In genomic region chr9:67766948-67767347, GRCm38 (mm10) we compare ENCODE assay signal across 24 mouse cellular contexts. TPM values are rescaled to one million over a fixed set of nuclear protein-coding genes. Genes with fewer than 3 reads are reported as not detected.
DNase-seq lines count a peak whose midpoint lies in the region; ATAC-seq lines count a peak whose summit lies in the region.
"Had no signal": no experiment of that assay in that cellular context is flagged by ENCODE, and none has a peak within 500 bp of the region (broad histone marks: within the 10 kb centered on the region; RNA-seq: fewer than 3 reads in every experiment).

No protein-coding gene starts in this region.

- no peak for ATAC-seq in hindbrain, embryonic 11.5 days (ENCODE audit: low FRiP score)
- no peak for ATAC-seq in hindbrain, embryonic 16.5 days
- no peak for ATAC-seq in heart, embryonic 11.5 days (replicated peaks; ENCODE audit: insufficient number of reproducible peaks, low FRiP score, low TSS enrichment)
- no peak for ATAC-seq in erythroid progenitor cell, adult 5-6 weeks (replicated peaks; ENCODE audit: low FRiP score, poor library complexity, severe bottlenecking)

- 31% methylated on average over 3 of the region's 3 CpGs for WGBS in hindbrain, embryonic 11.5 days
- 40% methylated on average over 3 of the region's 3 CpGs for WGBS in hindbrain, embryonic 16.5 days
- 36% methylated on average over 3 of the region's 3 CpGs for WGBS in heart, embryonic 11.5 days (ENCODE audit: insufficient replicate concordance)

- no peak overlapping the region for H3K27ac ChIP-seq in hindbrain, embryonic 11.5 days (ENCODE audit: low read depth, low read length)
- no peak overlapping the region for H3K27ac ChIP-seq in hindbrain, embryonic 16.5 days (ENCODE audit: low read depth, low read length)
- H3K27ac ChIP-seq in heart, embryonic 11.5 days (ENCODE audit: low read depth, low read length) = peak overlapping the region; percentile 62
- H3K27ac ChIP-seq: embryonic facial prominence, embryonic 15.5 days; hindbrain, embryonic 10.5 days; kidney, postnatal 0 days; left cerebral cortex, adult 2 months; limb, embryonic 12.5 days; liver, embryonic 14.5 days had no signal

- no peak overlapping the region for H3K4me3 ChIP-seq in hindbrain, embryonic 11.5 days (ENCODE audit: low read depth, low read length)
- no peak overlapping the region for H3K4me3 ChIP-seq in hindbrain, embryonic 16.5 days (ENCODE audit: low read length)
- no peak overlapping the region for H3K4me3 ChIP-seq in heart, embryonic 11.5 days (ENCODE audit: low read depth, low read length)
- H3K4me3 ChIP-seq: embryonic facial prominence, embryonic 15.5 days; hindbrain, embryonic 10.5 days; left cerebral cortex, adult 2 months; limb, embryonic 12.5 days had no signal

- peak; percentile 11 for DNase-seq in hindbrain, embryonic 11.5 days (ENCODE audit: low spot score)
- DNase-seq in WW6 (ENCODE audit: low read depth, low spot score) = peak; percentile 52
- DNase-seq in heart, postnatal 14 days = peak; percentile 10 to 37
- no peak for DNase-seq in kidney, adult 8-10 months
- DNase-seq: adrenal gland, adult 8-10 months; cerebellum, adult 18-20 months; cerebellum, postnatal 36 days; gastrocnemius, postnatal 14 days; lung, postnatal 14 days; right cerebral cortex, adult 18-20 months; spleen, adult 18-20 months; thymus, adult 18-20 months had no signal

- H3K27me3 ChIP-seq in hindbrain, embryonic 11.5 days (ENCODE audit: control insufficient read depth, insufficient read depth, low read length) = no peaks in the 10 kb centered on the region
- H3K27me3 ChIP-seq in hindbrain, embryonic 16.5 days (replicated peaks; ENCODE audit: control insufficient read depth, insufficient read depth, low read length) = no peaks in the 10 kb centered on the region
- H3K27me3 ChIP-seq in heart, embryonic 11.5 days (ENCODE audit: control insufficient read depth, insufficient read depth, low read length) = peaks cover 3% of the 10 kb centered on the region; the same call in 1 of the 2 replicates
- H3K27me3 ChIP-seq: embryonic facial prominence, embryonic 15.5 days had no signal

- H3K36me3 ChIP-seq in hindbrain, embryonic 11.5 days (ENCODE audit: control insufficient read depth, insufficient read depth, low read length) = no peaks in the 10 kb centered on the region
- H3K36me3 ChIP-seq in hindbrain, embryonic 16.5 days (ENCODE audit: control insufficient read depth, insufficient read depth, low read length) = no peaks in the 10 kb centered on the region
- H3K36me3 ChIP-seq in heart, embryonic 11.5 days (ENCODE audit: control insufficient read depth, insufficient read depth, low read length) = no peaks in the 10 kb centered on the region
- H3K36me3 ChIP-seq: embryonic facial prominence, embryonic 15.5 days; hindbrain, embryonic 10.5 days; limb, embryonic 12.5 days had no signal

- no peak overlapping the region for H3K4me2 ChIP-seq in hindbrain, embryonic 11.5 days (replicated peaks; ENCODE audit: low read depth, low read length)
- no peak overlapping the region for H3K4me2 ChIP-seq in hindbrain, embryonic 16.5 days (ENCODE audit: low read length)
- no peak overlapping the region for H3K4me2 ChIP-seq in heart, embryonic 11.5 days
- H3K4me2 ChIP-seq: embryonic facial prominence, embryonic 15.5 days; limb, embryonic 12.5 days had no signal

- no peaks in the 10 kb centered on the region for H3K4me1 ChIP-seq in hindbrain, embryonic 11.5 days (replicated peaks; ENCODE audit: control insufficient read depth, insufficient read depth, low read length)
- H3K4me1 ChIP-seq in hindbrain, embryonic 16.5 days (ENCODE audit: control insufficient read depth, insufficient read depth, low read depth, low read length) = no peaks in the 10 kb centered on the region
- H3K4me1 ChIP-seq in heart, embryonic 11.5 days (ENCODE audit: control insufficient read depth, insufficient read depth, low read length) = peaks cover 15% of the 10 kb centered on the region
- H3K4me1 ChIP-seq: embryonic facial prominence, embryonic 15.5 days; limb, embryonic 12.5 days had no signal

- no peaks in the 10 kb centered on the region for H3K9me3 ChIP-seq in hindbrain, embryonic 11.5 days (ENCODE audit: control insufficient read depth, low read length)
- no peaks in the 10 kb centered on the region for H3K9me3 ChIP-seq in hindbrain, embryonic 16.5 days (ENCODE audit: control insufficient read depth, low read length)
- H3K9me3 ChIP-seq in heart, embryonic 11.5 days (replicated peaks; ENCODE audit: control insufficient read depth, low read length) = peaks cover 4% of the 10 kb centered on the region; the same call in 1 of the 2 replicates
- H3K9me3 ChIP-seq: embryonic facial prominence, embryonic 15.5 days; limb, embryonic 12.5 days had no signal

- no peak overlapping the region for H3K9ac ChIP-seq in hindbrain, embryonic 11.5 days (ENCODE audit: low read depth, low read length)
- no peak overlapping the region for H3K9ac ChIP-seq in hindbrain, embryonic 16.5 days (ENCODE audit: low read depth, low read length)
- H3K9ac ChIP-seq in heart, embryonic 11.5 days (ENCODE audit: low read depth, low read length) = no peak overlapping the region
- H3K9ac ChIP-seq: embryonic facial prominence, embryonic 15.5 days; limb, embryonic 12.5 days; liver, embryonic 14.5 days had no signal

- intact Hi-C loops in heart, postnatal 14 days (cut with DNase I) = no loop called here

RNA-seq across cellular contexts. Expression of gene C2cd4b, which starts 7.7 kb away (rescaled TPM):
- 0.11 TPM in 1 of 2 replicates, not detected in the other for polyA plus RNA-seq in hindbrain, embryonic 11.5 days (2014; fragmentation: Nextera tagmentation; extraction: Ambion mirVana)
- 0.34 and 0.39 TPM in 2 replicates for polyA plus RNA-seq in hindbrain, embryonic 16.5 days (2015; fragmentation: Nextera tagmentation; extraction: Ambion mirVana)
- 2.0 and 2.6 TPM in 2 replicates for polyA plus RNA-seq in heart, embryonic 11.5 days (2014; fragmentation: Nextera tagmentation; extraction: Ambion mirVana)
- 1 to 10 TPM; 1.0 to 1.2 TPM for total RNA-seq in heart, postnatal 14 days (2021)
- not detected in 2 replicates for total RNA-seq in erythroid progenitor cell, adult 5-6 weeks (2015; ENCODE audit: low replicate concordance)
- not detected in 2 replicates for total RNA-seq in erythroid progenitor cell, adult 5-6 weeks (2017; ENCODE audit: low replicate concordance)
- total RNA-seq: megakaryocyte-erythroid progenitor cell, adult 5-6 weeks; MEL had no signal
- polyA plus RNA-seq: liver, embryonic 14.5 days; urinary bladder, adult 2 months had no signal

Comparison
In these comparisons a context has a peak if more than half of its experiments do, and no peak if none do; other contexts are left out.
1. DNase-seq: peak in hindbrain, embryonic 11.5 days (single experiment), WW6 (single experiment) and heart, postnatal 14 days (2 of 2); none in kidney, adult 8-10 months (0 of 2).